Mouse (Mus musculus) left cerebral cortex, adult 2 months (tissue): ENCODE data around the gene Fxyd3. TPM values are rescaled to one million over a fixed set of nuclear protein-coding genes. Genes with fewer than 3 reads are reported as not detected.

Source experiments
- DNase-seq, 2 experiments: peaks; one replicate each; pipeline ENCODE4 v3.0.0; 2021 to 2022; ENCODE audit warnings: low spot score in 2 of 2, mixed read lengths in 1 of 2; ENCODE audit errors: extremely low spot score in 1 of 2
- H3K27ac ChIP-seq: fragments of 200-600 bp; 2 replicates; pipeline ENCODE4 v1.8.1; 2022
- H3K4me3 ChIP-seq: fragments of 200-600 bp; 2 replicates; pipeline ENCODE4 v1.8.1; 2022
- CTCF ChIP-seq: fragments of 200-600 bp; IDR thresholded peaks from 2 replicates; pipeline ENCODE4 v1.8.1; 2022; ENCODE audit warnings: antibody characterized with exemption, mild to moderate bottlenecking, moderate library complexity
- intact Hi-C: fragments of 180-260 bp; cut with DNase I; formaldehyde crosslinking; loops from one replicate; pipeline ENCODE4 v1.15.1; 2025
- total RNA-seq, 2 experiments: library from RNA; stranded (reverse); gene quantifications; 2 replicates each; pipeline ENCODE4 v1.2.3; 2021

Fxyd3 gene
- total RNA-seq, 2 experiments from 2014 or later: not detected

GRCm38 (mm10) chr7:31113800-31114199, 37.3 kb upstream of the Fxyd3 start:
- Histone ChIP-seq H3K4me3 (no peak overlapping the region), H3K27ac (no peak overlapping the region)
- intact Hi-C loops: no loop called here
- no peak for DNase-seq
- TF ChIP-seq CTCF: no peak

- no peak overlapping the region for H3K4me3 ChIP-seq
- H3K27ac ChIP-seq: no peak overlapping the region
- no peak for TF ChIP-seq CTCF
- no peak for DNase-seq
- intact Hi-C loops: no loop called here
Measured at GRCm38 (mm10) chr7:31112036-31112435, 35.5 kb upstream of the Fxyd3 start.

GRCm38 (mm10) chr7:31110861-31111385, 34.4 kb upstream of the Fxyd3 start:
- intact Hi-C loops: no loop called here
- TF ChIP-seq CTCF: no peak
- DNase-seq: no peak

GRCm38 (mm10) chr7:31109796-31110195, 33.3 kb upstream of the Fxyd3 start:
- intact Hi-C loops: no loop called here
- no peak overlapping the region for H3K4me3 ChIP-seq
- DNase-seq: no peak
- no peak overlapping the region for H3K27ac ChIP-seq
- TF ChIP-seq CTCF: no peak

More at GRCm38 (mm10) chr7:31110861-31111385, 34.4 kb upstream of the Fxyd3 start:
- no peak overlapping the region for H3K4me3 ChIP-seq
- H3K27ac ChIP-seq: no peak overlapping the region

- no peak for TF ChIP-seq CTCF
- Histone ChIP-seq H3K4me3 (no peak overlapping the region), H3K27ac (no peak overlapping the region)
- no peak for DNase-seq
- intact Hi-C loops: no loop called here
Measured at GRCm38 (mm10) chr7:31109091-31109490, 32.6 kb upstream of the Fxyd3 start.

- no peak overlapping the region for H3K4me3 ChIP-seq
- no peak for TF ChIP-seq CTCF
- no peak overlapping the region for H3K27ac ChIP-seq
- no peak for DNase-seq
- intact Hi-C loops: no loop called here
Measured at GRCm38 (mm10) chr7:31107781-31108180, 31.3 kb upstream of the Fxyd3 start.

- TF ChIP-seq CTCF: no peak
- Histone ChIP-seq H3K4me3 (no peak overlapping the region), H3K27ac (no peak overlapping the region)
- intact Hi-C loops: no loop called here
- DNase-seq: no peak
Measured at GRCm38 (mm10) chr7:31106166-31106565, 29.7 kb upstream of the Fxyd3 start.

GRCm38 (mm10) chr7:31105061-31105768, 28.7 kb upstream of the Fxyd3 start:
- TF ChIP-seq CTCF: peak; percentile 67
- H3K27ac ChIP-seq: peak overlapping the region; percentile 47
- no peak overlapping the region for H3K4me3 ChIP-seq
- intact Hi-C loops: loop anchor here (2.0 kb wide), 2 partner anchors 20 to 72 kb away; no protein-coding TSS in a partner anchor
- peak; percentile 60 to 68 for DNase-seq

GRCm38 (mm10) chr7:31100786-31101185, 24.3 kb upstream of the Fxyd3 start:
- no peak for TF ChIP-seq CTCF
- DNase-seq: no peak
- intact Hi-C loops: no loop called here
- H3K27ac ChIP-seq: no peak overlapping the region
- H3K4me3 ChIP-seq: no peak overlapping the region

GRCm38 (mm10) chr7:31099612-31099982, 23.1 kb upstream of the Fxyd3 start:
- intact Hi-C loops: loop anchor here (5.0 kb wide), 2 partner anchors 142 to 227 kb away; partner anchors contain the start of gene Usf2

GRCm38 (mm10) chr7:31098697-31099611, 22.4 kb upstream of the Fxyd3 start:
- Histone ChIP-seq H3K4me3 (no peak overlapping the region), H3K27ac (no peak overlapping the region)
- intact Hi-C loops: loop anchor here (5.0 kb wide), 2 partner anchors 142 to 227 kb away; partner anchors contain the start of gene Usf2
- TF ChIP-seq CTCF: peak; percentile 40
- no peak for DNase-seq

More at GRCm38 (mm10) chr7:31099612-31099982, 23.1 kb upstream of the Fxyd3 start:
- no peak for DNase-seq
- H3K4me3 ChIP-seq: no peak overlapping the region
- peak; percentile 41 for TF ChIP-seq CTCF
- H3K27ac ChIP-seq: no peak overlapping the region
